Mouse (Mus musculus) 3134 (cell line): ENCODE measurements around the gene Nploc4.
A peak's percentile ranks its signal among the peaks of the same experiment; 100 is the strongest.

Experiments
- DNase-seq: peaks from one replicate; pipeline ENCODE4 v3.0.0-alpha.2; 2011; ENCODE audit warnings: low spot score; ENCODE audit not compliant: insufficient read length; ENCODE audit errors: extremely low read depth

Gene Nploc4

GRCm38 (mm10) chr11:120343519-120344309 is 93.8 kb downstream of the Nploc4 start:
- DNase-seq, result peak; percentile 63

- no peak for DNase-seq
Measured at GRCm38 (mm10) chr11:120342656-120343160, 94.8 kb downstream of the Nploc4 start.

- no peak for DNase-seq
Measured at GRCm38 (mm10) chr11:120341661-120342060, 95.8 kb downstream of the Nploc4 start.

- no peak for DNase-seq
Measured at GRCm38 (mm10) chr11:120339978-120340513, 97.5 kb downstream of the Nploc4 start.

- DNase-seq, result no peak
Measured at GRCm38 (mm10) chr11:120338786-120339185, 98.7 kb downstream of the Nploc4 start.

GRCm38 (mm10) chr11:120337447-120337846 is 100.1 kb downstream of the Nploc4 start:
- no peak for DNase-seq

GRCm38 (mm10) chr11:120335431-120336021 is 102.0 kb downstream of the Nploc4 start:
- DNase-seq, result no peak
